Mouse (Mus musculus) G1E (cell line): ENCODE results near the gene Prdx6. TPM values are rescaled to one million over a fixed set of nuclear protein-coding genes. Genes with fewer than 3 reads are reported as not detected.

ENCODE experiments used
- ATAC-seq: 2 replicates; pipeline ENCODE4 v1.8.0; 2016; ENCODE audit warnings: mild to moderate bottlenecking; ENCODE audit not compliant: insufficient number of reproducible peaks, poor library complexity, low FRiP score, severe bottlenecking; ENCODE audit errors: extremely low read depth
- DNase-seq: peaks from one replicate; pipeline ENCODE4 v3.0.0; 2012; ENCODE audit warnings: low spot score
- H3K27me3 ChIP-seq: 2 replicates; pipeline ENCODE4 v1.6.1; 2012; ENCODE audit warnings: mild to moderate bottlenecking, low read length, inconsistent platforms; ENCODE audit not compliant: insufficient read depth
- H3K36me3 ChIP-seq: replicated peaks from 2 replicates; pipeline ENCODE3; 2012; ENCODE audit warnings: mild to moderate bottlenecking, inconsistent platforms
- H3K4me1 ChIP-seq: 2 replicates; pipeline ENCODE4 v1.6.1; 2012; ENCODE audit warnings: low read depth, low read length, inconsistent platforms, mixed read lengths; ENCODE audit not compliant: insufficient read depth
- H3K4me3 ChIP-seq: 2 replicates; pipeline ENCODE4 v1.5.1; 2012; ENCODE audit warnings: low read depth, mild to moderate bottlenecking, inconsistent platforms, low read length, moderate library complexity, mixed read lengths
- H3K9me3 ChIP-seq: replicated peaks from 2 replicates; pipeline ENCODE4 v1.6.1; 2012; ENCODE audit warnings: inconsistent platforms
- CTCF ChIP-seq: IDR thresholded peaks from 2 replicates; pipeline ENCODE4 v1.5.1; 2012; ENCODE audit warnings: low read depth, low read length, inconsistent platforms, mixed read lengths
- GATA1 ChIP-seq: IDR thresholded peaks from 2 replicates; pipeline ENCODE4 v1.6.1; 2012; ENCODE audit warnings: borderline replicate concordance, low read length, inconsistent platforms, mixed read lengths
- GATA2 ChIP-seq: IDR thresholded peaks from 2 replicates; pipeline ENCODE4 v1.6.1; 2012; ENCODE audit warnings: low read depth, low read length, inconsistent platforms, borderline replicate concordance
- POLR2AphosphoS5 ChIP-seq: IDR thresholded peaks from 2 replicates; pipeline ENCODE4 v1.6.1; 2012; ENCODE audit warnings: low read depth, low read length, inconsistent platforms; ENCODE audit not compliant: insufficient replicate concordance
- TAL1 ChIP-seq: conservative IDR thresholded peaks from 2 replicates; pipeline ENCODE4 v1.6.1; 2012; ENCODE audit warnings: low read depth, low read length, inconsistent platforms, mixed read lengths
- polyA plus RNA-seq: library from polyadenylated mRNA; stranded (reverse); fragments of >175 nt; gene quantifications from 2 replicates; pipeline ENCODE4 v1.2.3, GENCODE M21; 2012
- total RNA-seq, 2 experiments: library from RNA; stranded (forward) in 1 of 2; stranded (reverse) in 1 of 2; fragments of 200-1000 nt in 1 of 2; fragments of >200 nt in 1 of 2; fragmentation: Nextera tagmentation in 1 of 2; gene quantifications; 2 replicates each; pipeline ENCODE4 v1.2.3; 2014 to 2017

The Prdx6 gene
- total and polyA plus RNA-seq, 3 experiments, result 51.6 to 599 (median 275) TPM

DNA sequence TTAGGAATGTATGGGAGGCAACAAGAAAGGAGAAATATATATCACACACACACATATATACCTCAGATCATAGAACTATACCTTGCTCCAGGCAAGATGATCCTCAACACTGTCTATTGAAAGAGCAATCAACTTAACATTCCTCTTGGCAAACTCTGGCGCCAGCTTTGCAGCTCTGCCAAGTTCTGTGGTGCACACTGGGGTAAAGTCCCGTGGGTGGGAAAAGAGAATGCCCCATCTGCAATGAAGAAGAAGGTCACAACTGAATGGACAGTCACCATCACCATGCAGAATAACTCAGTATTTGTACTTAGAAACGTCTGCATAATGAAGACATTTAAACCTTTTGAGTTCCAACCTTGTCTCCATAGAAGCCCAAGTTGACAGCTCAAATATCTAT lies 3.8 kb downstream of the Prdx6 start:
- ATAC-seq (no peak), DNase-seq (no peak)
- Histone ChIP-seq H3K27me3 (no peaks in the 10 kb centered on the region), H3K9me3 (no peaks in the 10 kb centered on the region), H3K4me3 (no peak overlapping the region), H3K4me1 (peaks cover 62% of the 10 kb centered on the region), H3K36me3 (peaks cover 67% of the 10 kb centered on the region)
- TF ChIP-seq GATA2, result no peak

GRCm38 (mm10) chr1:161237750-161238149 lies 13.3 kb downstream of the Prdx6 start:
- no peak for ATAC-seq
- Histone ChIP-seq H3K36me3 (peaks cover 71% of the 10 kb centered on the region), H3K27me3 (no peaks in the 10 kb centered on the region), H3K9me3 (no peaks in the 10 kb centered on the region), H3K4me1 (peaks cover 15% of the 10 kb centered on the region), H3K4me3 (no peak overlapping the region)
- DNase-seq, result no peak
- no peak for TF ChIP-seq TAL1
- no peak for TF ChIP-seq CTCF
- TF ChIP-seq GATA2, result no peak
- no peak for TF ChIP-seq GATA1
- no peak for TF ChIP-seq POLR2AphosphoS5

GRCm38 (mm10) chr1:161237339-161237738 lies 13.7 kb downstream of the Prdx6 start:
- H3K4me3 ChIP-seq, result no peak overlapping the region
- TF ChIP-seq GATA2 (no peak), GATA1 (no peak), POLR2AphosphoS5 (no peak), TAL1 (no peak), CTCF (no peak)
- peaks cover 67% of the 10 kb centered on the region for H3K36me3 ChIP-seq
- DNase-seq (no peak), ATAC-seq (no peak)
- H3K4me1 ChIP-seq, result peaks cover 12% of the 10 kb centered on the region
- no peaks in the 10 kb centered on the region for H3K27me3 ChIP-seq
- H3K9me3 ChIP-seq, result no peaks in the 10 kb centered on the region

- Histone ChIP-seq H3K4me1 (peaks cover 9% of the 10 kb centered on the region), H3K9me3 (no peaks in the 10 kb centered on the region), H3K36me3 (peaks cover 31% of the 10 kb centered on the region), H3K4me3 (no peak overlapping the region), H3K27me3 (peaks cover 3% of the 10 kb centered on the region; the same call in 1 of the 2 replicates)
- ATAC-seq, result no peak
- DNase-seq, result no peak
- TF ChIP-seq CTCF (no peak), GATA2 (no peak), TAL1 (no peak), POLR2AphosphoS5 (no peak), GATA1 (no peak)
These were observed 17.7 kb downstream of the Prdx6 start for GRCm38 (mm10) chr1:161233226-161233839.

DNA sequence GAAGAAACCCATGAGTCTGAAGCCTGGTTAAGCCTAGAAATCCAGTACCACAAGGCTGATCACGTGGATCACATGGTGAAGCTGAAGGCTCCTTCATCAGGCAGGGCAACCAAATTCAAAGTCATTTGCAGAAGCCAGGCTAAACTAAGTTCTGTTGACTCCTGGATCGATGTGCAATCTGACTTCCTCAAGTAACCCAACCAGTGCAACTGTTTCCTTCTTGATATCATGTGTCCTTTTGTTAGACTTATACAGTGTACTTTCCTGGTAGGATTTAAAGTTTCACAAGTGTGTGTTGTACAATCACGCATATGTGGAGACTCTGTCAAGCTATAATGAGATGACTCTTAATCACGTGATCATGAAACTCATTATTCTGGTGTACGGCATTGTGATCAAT lies 18.8 kb downstream of the Prdx6 start:
- H3K27me3 ChIP-seq, result peaks cover 3% of the 10 kb centered on the region; the same call in 1 of the 2 replicates

DNA sequence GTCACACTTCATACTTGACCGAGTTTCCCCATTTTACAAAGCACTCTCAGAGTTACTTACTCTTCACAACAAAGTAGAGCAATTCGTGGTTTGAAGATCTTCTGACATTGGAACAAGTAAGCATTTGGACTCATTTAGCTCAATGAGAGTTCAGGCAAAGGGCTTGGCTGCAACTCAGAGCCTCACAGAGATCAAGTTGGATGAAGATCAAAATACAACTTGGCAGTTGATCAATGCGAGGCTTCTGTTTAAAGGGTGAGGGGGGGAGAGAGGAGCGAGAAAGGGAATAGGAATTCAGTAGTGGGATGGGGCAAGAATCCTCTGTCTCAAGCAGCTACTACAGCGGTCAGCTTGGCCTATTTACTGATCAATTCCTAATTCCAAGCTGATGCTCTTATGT lies 26.2 kb downstream of the Prdx6 start:
- H3K27me3 ChIP-seq, result no peaks in the 10 kb centered on the region
- ATAC-seq (no peak), DNase-seq (no peak)
- H3K4me1 ChIP-seq, result peaks cover 2% of the 10 kb centered on the region; the same call in 1 of the 2 replicates
- TF ChIP-seq GATA2 (no peak), TAL1 (no peak), POLR2AphosphoS5 (no peak), GATA1 (no peak), CTCF (no peak)
- H3K36me3 ChIP-seq, result no peaks in the 10 kb centered on the region
- H3K9me3 ChIP-seq, result no peaks in the 10 kb centered on the region
- H3K4me3 ChIP-seq, result no peak overlapping the region

More for the DNA sequence above, 18.8 kb downstream of the Prdx6 start:
- Histone ChIP-seq H3K36me3 (peaks cover 19% of the 10 kb centered on the region), H3K9me3 (no peaks in the 10 kb centered on the region), H3K4me3 (no peak overlapping the region), H3K4me1 (no peaks in the 10 kb centered on the region)
- DNase-seq (no peak), ATAC-seq (no peak)
- TF ChIP-seq GATA2, result no peak
- TF ChIP-seq GATA1, result no peak
- no peak for TF ChIP-seq CTCF
- TF ChIP-seq POLR2AphosphoS5, result no peak
- TF ChIP-seq TAL1, result no peak

DNA sequence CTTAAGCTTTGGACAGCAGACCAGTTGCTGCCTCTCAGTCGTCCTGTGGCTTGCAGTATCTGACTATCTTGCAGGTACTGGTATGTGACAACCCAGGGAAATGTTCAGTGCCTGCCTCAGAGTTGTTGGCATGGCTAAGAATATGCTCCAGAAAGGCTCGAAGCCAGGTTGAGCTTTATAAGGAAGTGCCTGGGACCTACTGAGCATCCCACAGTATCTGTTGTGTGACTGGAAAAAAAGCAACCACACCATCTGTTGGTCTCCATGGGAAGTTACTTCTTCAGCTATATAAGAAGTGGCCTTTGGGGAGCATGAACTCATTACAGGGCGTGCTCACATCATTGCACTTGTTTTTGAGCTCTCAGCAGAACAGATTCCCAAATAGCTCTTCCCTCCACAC lies 31.2 kb downstream of the Prdx6 start:
- Histone ChIP-seq H3K4me1 (peaks cover 5% of the 10 kb centered on the region; the same call in 1 of the 2 replicates), H3K27me3 (no peaks in the 10 kb centered on the region), H3K9me3 (no peaks in the 10 kb centered on the region), H3K36me3 (no peaks in the 10 kb centered on the region), H3K4me3 (no peak overlapping the region)
- TF ChIP-seq TAL1, result no peak
- no peak for TF ChIP-seq GATA2
- TF ChIP-seq GATA1, result no peak
- TF ChIP-seq POLR2AphosphoS5, result no peak
- no peak for TF ChIP-seq CTCF
- no peak for DNase-seq
- no peak for ATAC-seq
